Mouse (Mus musculus) gastrocnemius, adult 18-20 months (tissue): ENCODE results near the gene Fgfr2. TPM values are rescaled to one million over a fixed set of nuclear protein-coding genes. Genes with fewer than 3 reads are reported as not detected.
A peak's percentile ranks its signal among the peaks of the same experiment; 100 is the strongest.
"Not testable (repeated sequence)": the region's sequence is repeated elsewhere in the genome, so short reads cannot be mapped to it uniquely, and the experiment has no call there.

Experiments used
- DNase-seq: peaks from one replicate; pipeline ENCODE4 v3.0.0; 2021; ENCODE audit warnings: low spot score
- total RNA-seq, 2 experiments: library from RNA; stranded (reverse); gene quantifications; 2 replicates each; pipeline ENCODE4 v1.2.3; 2021

Fgfr2 gene
- total RNA-seq, 2 experiments from 2014 or later: 0.43 to 0.88 TPM

GRCm38 (mm10) chr7:132669999-132670862 lies 452.9 kb downstream of the Fgfr2 start:
- peak; percentile 45 for DNase-seq

- DNase-seq: no peak
These were observed 454.5 kb downstream of the Fgfr2 start for GRCm38 (mm10) chr7:132668604-132669003.

- DNase-seq: no peak
These were observed 456.6 kb downstream of the Fgfr2 start for GRCm38 (mm10) chr7:132666516-132666915.

- DNase-seq: no peak
These were observed 457.3 kb downstream of the Fgfr2 start for GRCm38 (mm10) chr7:132665664-132666382.

GRCm38 (mm10) chr7:132664815-132665214 lies 458.3 kb downstream of the Fgfr2 start:
- DNase-seq: no peak

GRCm38 (mm10) chr7:132662831-132663230 lies 460.3 kb downstream of the Fgfr2 start:
- DNase-seq: not testable (repeated sequence)

- no peak for DNase-seq
These were observed 463.5 kb downstream of the Fgfr2 start for GRCm38 (mm10) chr7:132659633-132660032.

- no peak for DNase-seq
These were observed 464.5 kb downstream of the Fgfr2 start for GRCm38 (mm10) chr7:132658688-132659087.

- no peak for DNase-seq
These were observed 465.1 kb downstream of the Fgfr2 start for GRCm38 (mm10) chr7:132658058-132658450.

- no peak for DNase-seq
These were observed 465.6 kb downstream of the Fgfr2 start for GRCm38 (mm10) chr7:132657371-132658057.

- DNase-seq: peak; percentile 94
These were observed 466.6 kb downstream of the Fgfr2 start for GRCm38 (mm10) chr7:132656548-132656947.

- peak; percentile 91 for DNase-seq
These were observed 467.1 kb downstream of the Fgfr2 start for GRCm38 (mm10) chr7:132656075-132656474.

- DNase-seq: peak; percentile 66
These were observed 468.7 kb downstream of the Fgfr2 start for GRCm38 (mm10) chr7:132654412-132654811.

GRCm38 (mm10) chr7:132646514-132646913 lies 476.6 kb downstream of the Fgfr2 start:
- DNase-seq: no peak

- no peak for DNase-seq
These were observed 478.4 kb downstream of the Fgfr2 start for GRCm38 (mm10) chr7:132644605-132645279.

- DNase-seq: no peak
These were observed 481.5 kb downstream of the Fgfr2 start for GRCm38 (mm10) chr7:132641606-132642005.

GRCm38 (mm10) chr7:132640946-132641345 lies 482.2 kb downstream of the Fgfr2 start:
- no peak for DNase-seq

GRCm38 (mm10) chr7:132638446-132639087 lies 484.6 kb downstream of the Fgfr2 start:
- DNase-seq: peak; percentile 70

GRCm38 (mm10) chr7:132637292-132637691 lies 485.9 kb downstream of the Fgfr2 start:
- DNase-seq: no peak

- no peak for DNase-seq
These were observed 491.8 kb downstream of the Fgfr2 start for GRCm38 (mm10) chr7:132631313-132631712.

- peak; percentile 71 for DNase-seq
These were observed 495.7 kb downstream of the Fgfr2 start for GRCm38 (mm10) chr7:132627448-132627847.
